Mouse (Mus musculus) c-Kit-positive CD71-positive TER-119-negative erythroid progenitor cells, embryonic 14.5 days (primary cell): Measurements from ENCODE around the gene Rimbp2.
A peak's percentile ranks its signal among the peaks of the same experiment; 100 is the strongest.
"Not testable (repeated sequence)": the region's sequence is repeated elsewhere in the genome, so short reads cannot be mapped to it uniquely, and the experiment has no call there.

Source experiments
- DNase-seq: peaks from one replicate; pipeline ENCODE4 v3.0.0-alpha.2; 2013; ENCODE audit warnings: low read depth

Gene Rimbp2

DNA sequence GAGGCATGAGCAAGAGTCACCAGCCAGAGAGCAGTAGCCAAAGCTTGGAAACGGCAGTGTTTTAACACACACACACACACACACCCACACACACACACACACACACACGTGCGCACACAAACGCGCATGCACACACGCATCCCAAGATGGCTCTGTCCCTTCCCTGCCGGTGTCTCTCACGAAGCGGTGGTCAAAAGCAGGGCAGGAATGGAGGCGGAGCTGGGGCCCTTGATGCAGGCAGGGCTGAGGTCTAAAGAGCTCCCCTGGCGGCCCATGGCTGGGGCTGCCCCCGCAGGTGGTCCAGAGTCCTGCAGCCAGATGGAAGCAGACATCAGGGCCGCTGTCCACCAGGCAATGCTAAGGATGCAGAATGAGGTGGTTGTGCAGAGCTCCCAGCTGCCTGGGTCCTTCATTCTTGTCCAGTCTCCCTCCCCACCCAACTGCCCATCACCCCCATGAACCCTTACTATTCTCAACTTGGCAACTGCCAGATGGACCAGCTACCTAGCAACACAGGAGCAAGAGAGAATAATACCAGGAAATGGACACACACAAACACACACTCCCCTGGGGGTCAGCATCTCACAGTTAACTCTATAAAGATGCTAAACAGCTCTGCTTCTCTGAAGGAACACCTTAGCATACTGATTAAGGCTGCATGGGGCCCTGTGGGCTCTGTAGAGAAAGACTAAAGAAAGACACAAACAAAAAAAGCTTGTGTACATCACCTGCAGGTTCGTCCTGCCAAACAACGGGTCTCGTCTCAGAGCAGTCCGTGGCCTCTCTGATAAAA, at the start of gene Rimbp2:
TSS of gene Rimbp2 (minus strand) at position 209 of the 793 bp plus-strand sequence.
- no peak for DNase-seq

DNA sequence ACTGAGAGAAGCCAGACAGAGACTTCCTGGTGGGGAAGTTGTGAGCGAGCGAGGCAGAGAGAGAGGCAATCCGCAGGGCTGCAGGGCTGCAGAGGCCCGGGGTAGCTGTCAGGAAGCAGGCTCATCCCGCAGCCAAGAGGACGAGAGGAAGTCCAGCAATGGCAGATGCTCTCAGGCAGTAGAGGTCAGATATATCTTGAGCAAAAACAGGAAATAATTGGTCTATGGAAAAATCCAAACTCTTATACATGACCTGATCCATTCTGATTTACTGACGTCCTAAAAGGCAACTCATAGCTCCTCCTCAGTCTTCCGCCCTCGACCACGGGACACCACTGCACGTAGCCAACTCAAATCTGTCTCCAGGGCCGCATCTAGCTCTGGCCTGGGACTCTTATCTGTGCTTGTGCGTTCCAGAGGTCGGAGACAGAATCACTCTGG, 49.3 kb upstream of the Rimbp2 start:
- no peak for DNase-seq

DNA sequence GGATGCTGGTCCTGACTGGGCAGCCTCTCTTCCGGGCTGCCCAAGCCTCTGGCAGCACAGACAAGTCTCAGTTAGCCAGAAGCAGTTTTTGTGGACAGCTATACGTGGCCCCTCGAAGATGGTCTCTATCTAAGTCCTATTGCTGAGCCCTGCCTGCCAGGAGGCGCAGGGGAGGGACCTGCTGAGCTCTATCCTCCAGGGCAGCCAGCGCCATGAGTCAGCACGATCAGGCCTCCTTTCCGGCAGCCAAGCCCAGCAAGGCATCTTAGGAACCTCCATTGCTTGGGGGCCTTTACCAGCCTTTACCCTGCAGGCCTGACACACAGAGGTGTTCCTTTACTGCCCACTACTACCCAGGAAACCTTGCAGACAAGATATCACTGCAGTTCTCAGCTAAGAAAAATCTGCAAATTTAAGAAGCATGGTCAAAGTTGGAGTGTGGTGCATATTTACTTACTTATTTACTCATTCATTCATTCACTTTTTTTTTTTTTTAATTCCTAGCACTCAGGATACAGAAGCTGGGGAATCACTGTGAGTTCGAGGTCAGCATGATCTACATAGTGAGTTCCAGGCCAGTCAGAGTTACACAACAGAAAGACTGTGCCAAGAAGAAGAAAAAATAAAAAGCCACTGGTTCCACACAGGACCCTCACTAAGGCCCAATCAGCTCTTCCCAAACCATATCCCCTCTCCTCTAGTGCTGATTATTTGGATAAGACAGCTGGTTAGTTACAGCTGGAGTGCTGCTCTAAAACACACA, 47.6 kb upstream of the Rimbp2 start:
- DNase-seq, result no peak

DNA sequence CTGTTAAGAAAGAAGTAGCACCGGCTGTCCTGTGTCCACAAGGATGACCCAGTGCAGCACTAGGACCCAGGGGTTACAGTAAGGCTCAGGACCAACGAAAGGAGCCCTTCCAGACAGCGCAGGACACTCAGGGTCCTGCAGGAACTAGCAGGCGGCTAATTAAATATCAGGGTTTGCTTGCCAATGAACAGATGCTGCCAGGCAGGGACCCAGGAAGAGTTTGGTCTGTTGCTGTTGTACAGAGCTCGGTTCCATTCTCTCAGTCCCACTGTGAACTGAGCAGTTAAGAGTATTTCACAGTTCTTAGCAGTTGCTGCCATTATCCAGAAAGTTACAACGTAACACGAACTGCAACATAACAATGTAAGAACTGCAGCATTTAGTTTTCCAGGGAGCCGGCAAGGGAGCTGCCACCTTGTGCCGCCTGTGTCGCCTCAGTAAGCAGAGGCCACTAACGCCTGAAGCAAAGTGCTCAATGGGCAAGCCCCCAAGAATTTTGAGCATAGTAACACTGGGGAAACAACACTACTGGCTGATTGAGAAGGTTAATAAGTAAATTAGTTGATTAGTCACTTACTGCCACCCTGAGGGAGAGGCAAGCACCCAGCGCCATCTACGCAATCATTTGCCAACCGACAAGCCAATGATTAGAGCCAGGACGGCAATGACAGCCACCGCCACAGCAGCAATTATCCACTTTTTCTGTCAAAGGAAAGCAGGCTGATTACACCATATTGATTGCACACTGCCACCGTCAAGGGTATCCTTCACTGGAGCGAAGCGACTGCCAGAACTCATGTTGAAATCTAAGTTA, 34.1 kb upstream of the Rimbp2 start:
- no peak for DNase-seq

DNA sequence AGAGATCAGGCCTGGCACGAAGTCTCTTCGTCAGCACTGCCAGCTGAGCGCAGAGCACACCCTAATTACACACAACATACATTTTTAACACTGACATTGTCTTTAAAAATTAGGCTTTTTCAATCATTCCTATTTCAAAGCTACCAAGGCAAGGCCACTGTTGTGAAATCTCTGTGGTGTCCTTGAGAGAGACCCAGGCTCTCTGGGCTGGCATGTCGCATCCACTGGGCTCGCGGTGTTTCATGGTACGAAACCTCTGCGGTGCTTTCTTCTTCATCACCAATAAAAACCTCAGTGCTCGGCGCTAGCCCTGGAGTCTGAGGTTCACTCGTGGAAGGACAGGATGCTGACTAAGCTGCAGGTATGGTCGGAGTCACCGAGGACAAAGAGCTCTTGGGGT, 32.7 kb upstream of the Rimbp2 start:
- DNase-seq, result no peak

DNA sequence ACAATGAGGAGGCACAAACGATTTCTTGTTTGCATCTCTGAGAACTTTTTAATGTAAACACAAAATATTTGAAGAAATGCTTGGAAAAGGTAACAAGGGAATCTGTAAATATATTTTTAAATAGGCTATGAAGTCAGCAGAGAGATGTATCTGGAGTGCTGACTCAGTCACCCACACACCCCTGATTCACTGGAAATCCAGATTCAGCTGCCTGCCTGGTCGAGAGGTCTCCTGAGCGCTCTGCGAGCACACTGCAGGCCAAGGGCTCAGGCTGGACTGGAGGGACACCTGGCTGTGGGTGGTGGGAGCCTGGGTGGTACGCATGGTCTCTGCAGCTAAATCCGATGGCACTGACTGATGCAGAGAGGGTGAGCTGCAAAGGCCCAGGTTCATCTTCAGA, 31.2 kb upstream of the Rimbp2 start:
- no peak for DNase-seq

DNA sequence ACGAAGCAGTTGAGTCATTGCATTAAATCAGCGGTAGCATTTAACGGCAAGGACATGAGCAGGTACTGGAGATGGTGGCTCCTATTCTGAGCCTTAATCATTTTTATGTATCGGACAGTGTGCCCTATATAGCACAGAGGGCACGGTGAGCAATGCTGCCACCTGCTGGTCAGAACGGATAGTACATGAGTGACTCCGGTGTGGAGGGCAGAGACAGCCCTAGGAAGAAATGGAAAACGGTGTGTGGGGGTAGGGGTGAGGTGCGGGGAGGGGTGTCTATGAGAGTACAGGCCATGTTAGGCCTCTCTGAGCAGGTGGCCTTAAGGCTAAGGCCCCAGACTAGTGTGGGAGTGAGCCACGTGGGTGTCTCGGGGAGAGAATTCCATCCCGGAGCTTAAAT, 28.3 kb upstream of the Rimbp2 start:
- DNase-seq, result no peak

DNA sequence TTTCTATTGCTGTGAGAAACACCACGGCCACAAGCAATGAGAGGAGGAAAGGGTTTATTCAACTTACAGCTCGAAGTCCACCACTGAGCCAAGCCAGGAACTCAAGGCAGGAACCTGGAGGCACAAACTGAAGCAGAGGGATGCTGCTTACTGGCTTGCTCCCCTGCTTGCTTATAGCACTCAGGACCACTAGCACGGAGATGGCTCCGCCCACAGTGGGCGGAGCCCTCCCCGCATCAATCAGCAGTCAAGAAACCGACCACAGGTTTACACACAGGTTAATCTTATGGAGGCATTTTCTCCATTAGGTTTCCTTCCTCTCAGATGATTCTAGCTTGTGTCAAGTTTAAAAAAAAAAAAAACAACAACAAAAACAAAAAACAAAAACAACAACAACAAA, 27.6 kb upstream of the Rimbp2 start:
- DNase-seq, result no peak

DNA sequence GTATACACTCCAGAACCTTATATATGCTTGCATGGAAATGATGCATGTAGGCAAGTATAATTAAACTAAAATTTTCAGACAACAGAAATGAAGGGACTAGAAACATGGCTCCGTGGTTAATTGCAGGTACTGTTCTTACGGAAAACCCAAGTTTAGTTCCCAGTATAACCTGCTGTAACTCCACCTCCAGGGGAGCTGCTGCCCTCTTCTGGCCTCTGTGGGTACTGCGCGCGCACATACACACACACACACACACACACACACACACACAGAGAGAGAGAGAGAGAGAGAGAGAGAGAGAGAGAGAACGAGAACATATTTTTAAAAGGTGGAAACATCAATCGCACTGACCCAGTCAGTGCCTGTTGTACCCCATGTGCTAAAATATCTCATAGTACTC, 25.7 kb upstream of the Rimbp2 start:
- no peak for DNase-seq

DNA sequence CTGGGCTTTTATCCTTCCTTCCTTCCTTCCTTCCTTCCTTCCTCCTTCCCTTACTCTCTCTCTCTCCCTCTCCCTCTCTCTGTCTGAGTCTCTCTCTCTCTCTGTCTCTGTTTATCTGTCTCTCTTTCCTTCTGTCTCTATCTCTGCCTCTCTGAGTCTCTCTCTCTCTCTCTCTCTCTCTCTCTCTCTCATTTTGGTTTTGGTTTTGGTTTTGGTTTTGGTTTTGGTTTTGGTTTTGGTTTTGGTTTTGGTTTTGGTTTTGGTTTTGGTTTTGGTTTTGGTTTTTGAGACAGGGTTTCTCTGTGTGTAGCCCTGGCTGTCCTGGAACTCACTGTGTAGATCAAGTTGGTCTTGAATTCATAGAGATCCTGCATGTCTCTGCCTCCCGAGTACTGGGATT, 24.2 kb upstream of the Rimbp2 start:
- not testable (repeated sequence) for DNase-seq

DNA sequence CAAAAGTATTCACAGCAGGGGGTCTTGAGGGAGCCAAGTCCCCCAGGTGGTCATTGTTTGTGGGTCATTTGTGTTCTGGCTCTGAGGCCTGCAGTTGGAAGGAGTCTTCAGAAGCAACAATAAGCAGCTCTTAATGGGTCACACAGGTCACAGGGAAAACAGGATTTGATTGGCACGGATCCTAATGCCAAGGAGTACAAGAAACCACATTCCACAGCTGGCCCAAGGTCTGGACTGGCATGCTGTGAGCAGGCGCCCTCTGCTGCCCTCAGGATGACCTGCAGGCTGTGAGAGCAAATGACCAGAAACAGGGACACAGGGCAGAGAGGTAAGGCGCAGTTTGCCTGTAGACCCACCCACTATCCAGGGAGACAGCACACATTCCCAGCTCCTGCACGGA, 23.0 kb upstream of the Rimbp2 start:
- no peak for DNase-seq

DNA sequence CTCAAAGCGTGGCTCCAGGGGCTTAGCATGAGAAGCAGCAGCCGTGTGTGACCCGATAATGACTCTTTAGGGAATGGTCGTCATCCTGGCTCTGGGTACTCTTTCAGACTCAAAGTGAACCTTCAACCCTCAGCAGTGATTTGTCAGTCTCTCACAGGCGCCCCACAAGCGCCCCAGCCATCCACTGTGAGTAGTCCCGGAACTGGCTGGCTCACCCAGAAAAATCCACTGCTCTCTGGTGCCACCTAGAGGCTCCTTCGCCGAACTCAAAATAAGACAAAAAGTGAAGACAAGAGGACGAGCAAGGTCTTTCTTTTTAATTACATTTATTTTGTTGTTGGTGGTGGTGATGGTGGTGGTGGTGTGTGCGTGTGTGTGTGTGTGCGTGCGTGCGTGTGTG, 18.0 kb upstream of the Rimbp2 start:
- peak; percentile 56 for DNase-seq

DNA sequence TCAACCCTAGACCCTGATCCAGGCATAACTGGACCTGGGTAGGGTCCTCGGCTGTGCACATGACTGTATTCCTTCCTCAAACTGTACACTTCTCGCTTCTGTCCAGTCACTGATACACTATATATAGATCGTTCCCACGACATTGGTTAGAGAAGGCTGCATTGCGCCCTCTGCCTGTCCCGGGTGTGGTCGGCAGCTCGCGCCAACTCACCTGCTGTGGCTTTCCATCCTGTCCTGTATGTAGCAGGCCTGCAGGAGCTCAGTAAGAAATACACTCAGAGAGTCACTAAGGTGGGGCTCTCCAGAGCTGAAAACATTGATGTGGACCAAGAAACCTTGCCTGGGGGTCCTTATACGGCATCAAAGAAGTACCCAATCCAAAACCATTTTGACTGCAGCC, 17.6 kb upstream of the Rimbp2 start:
- no peak for DNase-seq

DNA sequence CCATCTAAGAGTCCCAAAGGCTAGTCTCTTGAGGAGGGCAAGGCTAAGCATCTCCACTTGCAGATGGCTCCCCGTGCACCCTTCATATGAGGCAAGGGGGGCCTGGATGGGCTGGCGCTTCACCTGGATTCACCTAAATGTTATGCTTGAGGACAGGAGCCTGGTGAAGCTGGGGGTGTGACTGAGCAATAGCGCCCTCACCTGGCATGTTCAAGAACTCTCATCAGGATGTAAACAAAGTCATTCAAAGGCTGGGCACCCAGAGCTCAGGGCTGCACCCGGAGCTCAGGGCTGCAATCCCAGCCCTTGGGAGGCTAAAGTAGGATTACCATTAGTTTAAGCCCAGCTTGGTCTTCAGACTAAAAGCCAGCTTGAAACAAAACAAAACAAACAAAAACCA, 11.1 kb upstream of the Rimbp2 start:
- DNase-seq, result no peak

DNA sequence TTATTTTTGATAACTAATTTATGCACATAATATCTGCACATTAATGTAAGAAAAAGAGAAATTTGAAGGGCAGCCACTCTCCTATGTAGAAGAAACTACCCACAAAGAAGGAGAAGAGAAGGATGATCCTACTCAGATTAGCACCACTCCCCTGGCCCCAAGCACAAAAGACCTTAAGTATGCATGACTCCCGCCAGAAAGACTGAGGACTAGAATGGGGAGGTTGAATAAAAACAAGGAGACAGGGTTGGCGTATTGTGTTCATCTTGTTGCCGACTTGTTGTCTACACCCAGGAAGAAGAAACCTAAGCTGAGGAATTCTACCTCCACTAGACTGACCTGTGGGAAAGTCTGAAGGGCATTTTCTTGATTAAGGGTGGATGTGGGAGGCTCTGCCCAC, 5.6 kb upstream of the Rimbp2 start:
- DNase-seq, result no peak

DNA sequence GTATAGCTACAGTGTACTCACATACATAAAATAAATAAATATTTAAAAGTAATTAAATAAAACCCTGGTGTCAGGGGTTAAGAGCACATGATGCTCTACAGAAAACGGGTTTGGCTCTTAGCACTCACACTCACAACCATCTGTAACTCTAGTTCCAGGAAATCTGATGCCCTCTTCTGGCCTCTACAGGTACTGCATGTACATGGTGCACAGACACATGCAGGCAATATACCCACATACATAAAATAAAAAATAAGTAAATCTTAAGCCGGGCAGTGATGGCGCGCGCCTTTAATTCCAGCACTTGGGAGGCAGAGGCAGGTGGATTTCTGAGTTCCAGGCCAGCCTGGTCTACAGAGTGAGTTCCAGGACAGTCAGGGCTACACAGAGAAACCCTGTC, 1.1 kb upstream of the Rimbp2 start:
- not testable (repeated sequence) for DNase-seq

DNA sequence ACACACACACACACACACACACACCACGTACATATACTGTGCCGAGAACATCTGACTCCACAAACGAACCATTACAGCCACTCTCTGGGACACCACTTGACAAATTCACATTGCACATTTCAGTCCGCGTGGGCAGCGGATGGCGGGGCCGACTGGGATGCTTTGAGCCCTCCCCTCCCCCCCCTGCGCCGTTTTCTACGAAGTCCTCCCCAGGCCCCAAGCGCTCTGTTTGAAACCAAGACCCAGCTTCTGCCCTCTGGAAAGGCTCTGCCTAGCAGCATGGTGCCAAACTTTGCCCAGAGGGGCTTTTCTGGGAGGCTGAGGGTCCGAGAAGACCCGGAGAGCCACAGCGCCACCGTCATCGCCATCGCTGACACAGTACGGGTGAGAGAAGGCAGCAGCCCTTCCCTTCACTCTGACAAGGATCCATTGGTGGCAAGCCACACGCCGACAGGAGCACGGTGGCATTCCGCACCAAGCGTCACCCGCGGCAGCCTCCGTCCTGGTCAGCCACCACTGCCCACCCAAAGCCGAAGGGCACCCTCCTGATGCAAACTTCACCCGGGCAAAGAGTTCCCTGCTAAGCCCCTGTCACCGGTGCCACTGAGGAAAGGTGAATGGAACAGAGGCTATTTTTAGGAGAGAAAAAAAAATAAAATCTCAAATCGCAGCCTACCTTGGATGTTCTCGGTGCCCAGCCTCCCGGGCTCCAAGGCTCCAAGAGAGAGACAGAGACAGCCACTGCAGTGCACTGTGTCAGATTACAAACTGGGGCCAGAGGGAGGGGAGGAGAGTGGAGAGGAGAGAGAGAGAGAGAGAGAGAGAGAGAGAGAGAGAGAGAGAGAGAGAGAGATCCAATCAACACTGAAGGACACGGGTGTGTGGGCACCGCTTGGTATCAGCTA, 743 bp downstream of the Rimbp2 start:
- DNase-seq, result no peak

DNA sequence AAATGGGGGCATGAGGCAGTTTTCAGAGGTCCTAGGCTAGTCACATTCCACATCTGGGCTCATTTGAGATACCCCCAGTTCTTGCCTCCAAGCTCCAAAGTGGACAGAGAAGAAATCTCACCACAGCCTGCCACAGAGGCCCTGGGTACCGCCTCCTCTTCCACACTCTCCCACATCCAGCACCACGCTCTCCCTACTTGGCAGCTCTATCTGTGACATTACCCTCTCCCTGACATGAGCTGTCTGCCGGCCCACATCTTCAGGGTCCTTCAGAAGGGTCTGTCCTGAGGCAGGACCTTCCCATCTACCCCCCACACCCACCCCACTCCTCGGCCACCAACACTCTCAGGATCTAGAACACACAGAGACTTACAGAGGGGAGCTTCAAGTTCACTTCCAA, 1.8 kb downstream of the Rimbp2 start:
- no peak for DNase-seq

DNA sequence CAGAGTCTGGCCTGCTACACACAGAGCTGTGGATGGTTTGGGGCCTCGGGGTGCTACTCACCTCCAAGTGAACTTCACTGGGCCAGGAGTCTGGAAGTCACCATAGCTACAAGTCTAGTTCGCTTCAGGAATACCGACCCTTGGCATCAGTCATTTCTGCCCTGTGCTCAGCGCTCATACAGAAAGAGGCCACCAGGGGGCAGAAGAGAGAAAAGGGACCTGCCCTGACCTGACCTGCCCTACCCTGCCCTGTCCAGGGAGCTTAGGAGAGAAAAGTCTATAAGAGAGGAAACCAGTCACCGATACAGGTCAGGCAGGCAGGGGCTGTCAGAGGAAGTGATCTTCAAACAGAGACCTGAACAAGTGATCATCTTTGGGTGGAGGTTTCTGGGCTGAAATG, 6.2 kb downstream of the Rimbp2 start:
- no peak for DNase-seq

DNA sequence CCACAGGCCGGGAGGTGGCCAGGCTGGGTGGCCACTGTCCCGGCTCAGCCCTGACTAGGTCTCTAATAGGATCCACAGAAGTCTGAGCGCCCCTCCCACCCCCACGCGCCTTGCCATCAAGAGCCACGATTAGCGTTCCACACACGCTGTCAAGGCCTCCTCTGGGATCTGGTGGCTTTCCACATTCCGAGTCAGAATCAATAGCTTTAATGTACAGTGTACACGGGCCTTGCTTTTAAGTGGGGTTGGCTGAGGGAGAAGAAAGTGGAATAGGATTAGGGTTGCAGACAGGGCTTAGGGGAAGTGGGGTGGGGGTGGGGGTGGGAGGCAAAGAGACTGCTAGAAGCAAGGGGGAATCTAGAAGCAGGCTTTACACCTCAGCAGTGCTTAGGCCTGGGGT, 12.8 kb downstream of the Rimbp2 start:
- no peak for DNase-seq

DNA sequence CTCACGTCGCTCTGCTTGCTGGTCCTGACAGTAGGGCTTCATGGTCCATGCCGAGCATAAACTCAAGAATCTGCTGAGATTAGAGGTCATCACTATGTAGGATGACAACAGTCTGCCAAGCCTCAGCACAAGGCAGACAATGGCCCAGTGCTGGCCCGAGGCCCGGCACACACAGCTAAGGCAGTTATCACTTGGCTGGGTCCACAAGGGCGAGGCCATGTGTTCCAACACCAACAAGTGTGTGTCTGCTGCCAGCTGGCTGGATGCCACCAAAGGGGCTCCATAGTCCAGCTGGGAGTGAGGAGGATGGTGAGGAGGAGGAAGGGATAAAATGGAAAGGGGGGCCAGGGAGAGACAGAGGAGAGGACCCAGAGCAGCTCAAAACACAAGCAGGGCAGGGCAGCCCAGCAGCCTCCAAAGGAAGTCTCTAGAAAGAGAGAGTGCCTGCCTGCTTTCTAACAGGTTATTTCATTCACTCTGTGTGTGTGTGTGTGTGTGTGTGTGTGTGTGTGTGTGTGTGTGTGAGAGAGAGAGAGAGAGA, 17.9 kb downstream of the Rimbp2 start:
- no peak for DNase-seq
